Mouse (Mus musculus) megakaryocyte, embryonic 14.5 days (primary cell): ENCODE measurements at regions not wholly inside any gene's neighbourhood (a gene's known extent, or its start where the extent isn't known, plus 50 kb on each side); places are given as distances from the start of the nearest gene placed in this dataset.

ENCODE experiments used
- FLI1 ChIP-seq: IDR thresholded peaks from 2 replicates; pipeline ENCODE4 v1.6.1; 2012; ENCODE audit warnings: low read length, inconsistent platforms, mixed read lengths
- GATA1 ChIP-seq: IDR thresholded peaks from 3 replicates; pipeline ENCODE4 v1.6.1; 2012; ENCODE audit warnings: mixed read lengths, low read length, inconsistent platforms, borderline replicate concordance

DNA sequence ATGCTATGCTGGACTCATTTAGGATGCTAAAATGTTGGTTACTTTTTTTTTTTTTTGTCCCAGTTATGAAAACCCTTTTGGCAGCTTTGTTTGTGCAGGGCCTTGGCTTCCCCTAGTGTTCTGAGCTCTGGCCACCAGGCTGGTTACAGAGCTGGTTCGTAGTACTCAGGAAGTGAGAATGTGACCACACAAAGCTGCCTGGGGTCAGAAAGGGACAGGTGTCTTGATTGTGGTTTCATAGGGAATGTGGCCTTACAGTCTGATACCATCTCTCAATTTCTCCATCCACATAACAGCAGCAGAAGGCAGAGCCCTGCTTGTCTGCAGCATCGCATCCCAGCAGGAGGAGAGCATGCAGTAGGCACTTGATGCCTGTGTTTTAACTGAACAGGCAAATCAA is 282.9 kb upstream of the Map3k7 start:
- TF ChIP-seq GATA1: no peak
- no peak for TF ChIP-seq FLI1
